Mouse (Mus musculus): ENCODE results near the gene Pacsin3.

DNA sequence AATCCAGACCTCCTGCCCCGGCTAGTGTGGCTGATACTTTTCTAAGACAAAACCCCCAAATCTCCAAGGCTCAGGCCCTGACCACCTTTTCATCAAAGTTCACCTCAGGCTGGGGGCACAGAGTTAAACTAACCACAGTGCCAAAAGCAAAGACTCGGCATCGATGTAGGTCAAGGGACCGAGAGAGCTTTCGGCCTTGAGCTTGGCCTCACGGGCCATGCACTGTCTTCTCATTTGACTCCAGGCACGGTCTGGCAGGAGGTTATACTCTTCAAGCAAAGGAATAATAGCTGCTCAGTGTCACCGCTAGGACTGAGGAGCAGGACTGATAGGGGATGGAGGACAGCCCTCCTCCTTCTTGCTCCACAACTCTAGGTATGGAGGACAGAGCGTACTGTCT is 50.2 kb downstream of the Pacsin3 start:
- no peak for TF ChIP-seq CTCF (IDR thresholded peaks at IDR 0.05; ENCODE audit: low read depth, low read length)
- TF ChIP-seq GATA1 (IDR thresholded peaks at IDR 0.05; ENCODE audit: borderline replicate concordance, low read length): no peak
